Mouse (Mus musculus): ENCODE data around the gene Ephb2. TPM values are rescaled to one million over a fixed set of nuclear protein-coding genes. Genes with fewer than 3 reads are reported as not detected.

Ephb2 gene
- 10.3 and 11.3 TPM in 2 replicates for total RNA-seq (2021)
- long read RNA-seq, experiment 1, full-length matches to known transcripts: 3 of 6 reads
- long read RNA-seq, experiment 1, partial matches to known transcripts: 2 of 6 reads
- long read RNA-seq, experiment 1, other reads (novel, unspliced or antisense): 1 of 6 reads
- long read RNA-seq, experiment 2, partial matches to known transcripts: 0 of 2 reads
- long read RNA-seq, experiment 2, other reads (novel, unspliced or antisense): 2 of 2 reads

DNA sequence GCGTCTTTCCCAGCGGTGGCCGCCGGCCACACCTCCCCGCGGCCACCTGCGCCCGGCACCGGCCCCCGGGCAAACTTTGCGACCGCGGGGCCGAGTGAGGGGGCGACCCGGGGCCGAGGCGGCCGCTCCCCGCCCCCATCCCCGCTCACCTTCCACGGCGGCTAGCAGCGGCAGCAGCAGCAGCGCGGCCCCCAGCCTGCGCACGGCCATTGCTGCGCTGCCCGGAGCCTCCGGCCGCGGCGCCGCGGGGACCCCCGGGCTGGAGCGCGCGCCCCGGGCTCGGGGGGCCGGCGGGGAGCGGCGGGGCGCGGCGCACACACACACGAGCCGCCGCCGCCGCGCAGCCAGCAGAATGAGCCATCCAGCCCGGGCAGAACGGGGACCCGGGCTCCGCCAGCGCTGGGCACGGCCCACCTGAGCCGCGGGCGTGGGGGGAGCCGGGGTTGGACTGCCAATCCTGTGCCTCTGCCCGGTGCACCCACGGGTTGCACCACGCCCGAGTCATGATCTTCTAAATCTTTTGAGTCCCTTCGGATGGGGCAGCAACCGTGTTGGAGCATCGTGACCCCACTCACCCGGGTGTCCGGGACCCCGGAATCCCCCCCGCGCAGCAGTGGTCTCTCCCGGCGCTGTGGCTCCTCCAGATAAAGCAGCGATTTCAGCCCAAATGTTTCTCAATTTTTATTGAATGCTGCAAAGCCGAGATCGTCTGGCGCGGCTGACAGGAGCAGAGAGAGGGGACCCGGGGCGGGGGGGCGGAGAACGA is at the start of gene Ephb2:
Gene Ephb2, minus strand, starts transcription at position 368 of the 766 bp plus-strand sequence.
- DNase-seq: peak; percentile 87

DNA sequence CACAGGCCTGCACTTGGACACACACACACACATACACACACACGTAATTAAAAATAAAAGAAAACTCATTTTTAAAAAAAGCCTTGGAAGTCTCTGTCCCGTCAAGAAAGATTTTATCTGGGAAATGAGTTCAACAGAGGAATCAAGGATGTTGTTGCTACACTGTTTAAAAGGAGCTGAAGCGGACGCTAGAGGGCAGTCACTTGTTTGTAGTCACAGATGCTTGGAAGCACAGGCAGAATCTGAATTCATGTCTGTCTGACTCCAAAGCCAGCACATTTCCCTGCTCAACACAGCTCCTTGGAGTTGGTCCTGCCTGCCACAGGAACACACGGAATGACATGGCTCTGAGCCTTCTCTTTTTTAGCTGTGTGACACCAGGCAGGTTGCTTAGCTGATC is 42.8 kb upstream of the Ephb2 start:
- peak; percentile 26 for DNase-seq

DNA sequence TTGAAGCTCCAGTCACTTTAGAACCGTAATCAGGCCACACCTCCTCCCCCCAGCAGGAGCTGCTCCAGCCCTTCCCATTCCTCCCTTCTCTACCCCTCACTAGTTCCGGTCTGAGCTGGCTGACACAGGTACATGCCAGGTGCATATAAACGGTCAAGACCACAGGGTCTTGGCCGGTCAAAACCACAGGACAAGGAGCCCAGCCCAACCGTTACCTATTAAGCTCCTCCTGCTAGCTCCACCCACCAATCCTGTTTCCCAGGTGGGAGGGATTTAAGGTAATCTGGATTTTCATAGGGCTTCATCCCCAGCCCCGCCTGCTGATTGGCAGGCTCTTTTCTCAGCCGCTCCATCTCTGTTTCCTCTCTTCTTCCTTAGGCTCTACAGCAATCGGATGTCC is 42.4 kb upstream of the Ephb2 start:
- DNase-seq: no peak

DNA sequence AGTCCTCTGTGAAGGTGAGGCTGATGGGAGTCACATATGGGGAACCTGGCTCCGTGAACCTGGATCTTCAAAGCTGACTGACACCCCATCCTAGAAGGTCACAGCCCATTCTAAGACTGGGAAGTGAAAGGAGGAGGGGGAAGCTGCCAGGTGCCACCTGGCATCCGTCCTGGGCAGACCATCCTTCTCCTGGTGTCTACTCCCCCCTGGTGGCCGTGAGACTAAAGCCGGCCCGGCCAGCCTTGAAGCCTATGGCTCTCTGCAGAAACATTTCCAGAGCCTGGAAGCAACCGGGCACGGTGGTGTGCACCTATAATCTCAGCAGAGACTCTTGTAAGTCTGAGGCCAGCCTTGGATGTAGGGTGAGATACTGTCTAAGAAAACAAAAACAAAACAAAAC is 41.2 kb upstream of the Ephb2 start:
- peak; percentile 75 for DNase-seq

DNA sequence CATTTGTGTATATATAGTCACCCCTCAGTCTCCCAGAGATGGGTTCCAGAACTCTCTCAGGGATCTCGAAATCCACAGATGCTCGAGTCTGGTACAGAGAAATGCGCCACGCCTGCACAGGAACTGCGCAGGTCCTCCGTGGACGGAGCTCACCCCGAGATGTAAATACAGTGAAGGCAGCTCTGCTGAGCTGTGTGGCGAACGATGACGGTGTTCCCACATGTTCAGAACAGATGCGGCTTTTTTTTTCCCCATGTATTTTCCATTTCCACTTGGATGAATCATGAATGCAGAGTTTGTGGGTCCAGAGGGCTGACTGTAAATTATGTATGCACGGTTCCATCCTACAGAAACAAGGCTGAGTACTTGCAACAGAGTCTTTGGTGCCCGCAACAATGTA is 39.2 kb upstream of the Ephb2 start:
- no peak for DNase-seq

DNA sequence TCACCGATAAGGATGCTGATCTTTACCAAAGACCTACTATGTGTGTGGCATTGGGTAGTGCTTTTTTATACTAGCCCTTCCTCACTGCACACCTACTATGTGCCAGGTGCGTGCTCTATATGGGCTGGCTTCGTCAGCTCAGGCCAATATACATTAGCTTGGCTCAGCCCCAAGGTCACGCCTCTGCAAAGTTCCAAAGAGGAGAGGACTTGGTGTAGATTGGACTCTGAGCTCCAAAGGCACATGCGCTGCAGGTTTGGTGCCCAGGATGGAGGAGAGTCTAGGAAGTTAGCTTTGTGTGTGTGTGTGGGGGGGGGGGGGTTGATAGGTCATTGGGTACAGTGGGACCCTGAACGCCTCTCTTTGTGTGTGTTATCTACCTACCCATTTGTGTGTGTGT is 32.6 kb upstream of the Ephb2 start:
- DNase-seq: no peak

DNA sequence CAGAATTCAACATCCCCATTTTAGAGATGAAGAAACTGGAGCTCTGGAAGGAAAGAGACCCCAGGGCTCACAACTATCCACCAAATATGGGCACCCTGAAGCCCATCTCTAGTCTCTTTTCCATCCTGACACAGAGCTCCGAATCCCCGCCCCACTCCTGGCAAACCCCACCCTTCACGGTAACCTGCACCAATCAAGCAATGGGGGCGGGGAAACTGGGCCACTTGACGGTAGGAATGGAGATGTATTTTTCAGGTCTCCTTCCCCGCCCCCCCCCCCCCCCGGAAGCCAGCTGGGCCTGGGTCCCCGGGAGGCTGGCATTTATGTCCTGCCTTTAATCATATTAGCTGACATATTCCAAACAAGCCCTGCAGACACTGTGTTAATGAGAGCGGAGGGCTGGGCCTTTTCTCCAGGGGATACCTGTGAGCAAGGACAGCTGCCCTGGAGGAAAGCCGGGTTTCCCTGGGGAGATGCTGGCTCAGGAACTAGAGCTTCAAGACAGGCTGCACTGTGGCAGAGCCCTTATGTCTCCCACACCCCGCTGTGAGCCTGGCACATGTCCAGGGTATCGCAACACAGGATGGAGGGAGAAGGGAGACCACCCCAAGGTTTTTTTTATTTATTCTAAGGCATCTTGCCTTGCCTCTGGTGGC is 32.0 kb upstream of the Ephb2 start:
- DNase-seq: no peak

DNA sequence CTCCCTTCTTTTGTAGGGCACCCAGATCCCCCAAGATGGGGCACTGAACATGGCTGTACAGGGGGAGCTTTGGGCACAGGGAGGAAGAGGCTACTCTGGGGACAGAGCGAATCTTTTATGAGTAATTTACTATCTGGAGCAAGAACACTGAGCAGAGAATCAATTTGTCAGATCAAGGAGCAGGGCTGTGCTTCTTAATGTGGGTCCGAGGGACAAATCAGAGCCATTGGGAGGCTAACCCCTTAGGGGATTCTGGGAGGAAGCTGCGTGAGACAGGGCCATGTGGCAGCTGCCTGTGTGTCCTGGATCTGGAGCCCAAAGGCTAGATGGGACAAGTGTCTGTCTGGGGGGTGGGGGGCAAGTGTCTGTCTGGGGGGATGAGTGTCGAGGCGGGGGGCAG is 29.7 kb upstream of the Ephb2 start:
- DNase-seq: no peak

DNA sequence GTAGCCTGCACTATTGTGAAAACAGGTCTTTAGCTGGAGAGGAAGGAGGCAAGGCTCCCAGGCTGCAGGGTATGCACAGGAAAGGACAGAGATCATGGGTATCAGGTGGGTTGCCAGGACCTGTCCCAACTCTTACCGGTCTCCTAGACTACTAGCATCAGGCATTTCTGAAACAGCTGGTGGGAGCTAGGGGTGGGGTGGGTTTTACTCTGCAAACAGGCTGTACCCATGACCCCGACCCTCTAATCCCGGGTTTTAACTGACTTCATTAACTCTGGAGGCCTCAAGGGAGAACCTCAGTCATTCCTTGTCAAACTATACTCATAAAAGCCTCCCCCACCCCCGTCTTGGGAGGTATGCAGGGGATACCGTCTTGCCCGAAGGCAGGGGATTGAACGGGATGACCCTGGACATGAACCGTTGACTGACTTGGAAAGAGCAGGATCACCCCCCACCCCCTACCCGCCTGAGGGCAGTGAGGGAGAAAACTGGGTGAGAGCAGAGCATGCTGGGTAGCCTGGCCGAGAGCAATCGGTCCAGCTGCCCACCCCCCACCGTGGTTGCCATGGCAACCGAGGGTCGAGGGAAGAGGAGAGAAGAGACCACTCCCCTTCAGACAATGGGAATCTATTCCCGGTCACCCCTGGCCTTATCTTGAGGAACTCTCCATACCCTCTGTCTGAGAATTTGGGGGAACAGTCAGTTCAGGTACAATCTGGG is 29.1 kb upstream of the Ephb2 start:
- DNase-seq: no peak

DNA sequence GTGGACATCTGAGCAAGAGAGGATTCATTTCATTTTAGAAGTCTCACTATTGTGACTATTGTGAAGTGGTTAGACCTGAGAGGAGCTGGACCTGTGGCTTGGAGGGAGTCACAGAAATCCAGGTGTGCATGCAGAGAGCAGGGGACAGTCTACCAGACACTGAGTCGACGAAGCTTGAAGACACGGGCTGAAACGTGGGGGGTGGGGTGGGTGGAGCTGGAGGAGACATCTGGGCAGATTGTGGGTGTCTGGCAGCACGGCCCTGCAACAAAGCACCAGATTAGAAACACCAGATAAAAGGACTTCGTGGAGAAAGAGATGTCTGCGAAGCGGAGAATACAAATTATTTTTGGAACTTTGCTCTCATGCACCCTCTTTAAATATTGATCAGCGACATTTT is 27.7 kb upstream of the Ephb2 start:
- DNase-seq: no peak

DNA sequence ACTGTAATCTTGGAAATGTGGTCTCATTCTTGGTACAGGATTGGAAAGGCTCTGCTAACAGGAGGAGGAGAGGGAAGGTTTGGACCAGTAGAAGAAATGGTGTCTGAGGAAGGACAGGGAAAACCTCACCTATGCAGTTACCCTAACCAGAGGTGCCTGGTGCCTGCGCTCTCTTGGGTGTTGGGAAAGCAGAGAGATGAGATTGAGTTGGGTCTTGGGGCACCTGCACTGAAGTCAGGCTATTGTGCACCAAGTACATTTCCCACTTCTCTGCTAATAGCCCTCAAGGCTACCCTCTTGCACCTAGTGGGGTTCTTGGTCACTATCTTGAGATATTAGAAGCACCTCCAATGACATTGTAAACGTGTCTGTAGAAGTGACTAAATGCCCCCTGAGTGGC is 26.6 kb upstream of the Ephb2 start:
- DNase-seq: no peak

DNA sequence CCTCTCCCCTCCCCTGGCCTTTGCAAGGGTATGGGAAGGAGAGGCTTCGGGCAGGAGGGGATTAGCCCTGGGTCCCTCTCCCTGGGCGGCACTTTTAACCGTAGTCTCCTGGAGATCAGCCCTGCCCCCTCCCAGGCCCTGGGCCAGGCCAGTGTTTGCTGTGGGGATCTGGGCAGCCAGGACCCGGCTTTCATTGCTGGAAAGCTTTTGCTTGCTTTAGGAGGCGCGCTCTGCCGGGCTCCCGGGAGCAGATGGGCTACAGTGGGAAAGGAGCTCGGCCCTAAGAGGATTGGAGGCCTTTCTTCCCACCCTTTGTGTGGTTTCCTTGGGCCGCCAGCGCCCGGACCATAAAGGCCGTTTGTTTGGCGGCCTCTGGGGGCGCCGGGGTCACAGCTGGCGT is 26.0 kb upstream of the Ephb2 start:
- DNase-seq: no peak

DNA sequence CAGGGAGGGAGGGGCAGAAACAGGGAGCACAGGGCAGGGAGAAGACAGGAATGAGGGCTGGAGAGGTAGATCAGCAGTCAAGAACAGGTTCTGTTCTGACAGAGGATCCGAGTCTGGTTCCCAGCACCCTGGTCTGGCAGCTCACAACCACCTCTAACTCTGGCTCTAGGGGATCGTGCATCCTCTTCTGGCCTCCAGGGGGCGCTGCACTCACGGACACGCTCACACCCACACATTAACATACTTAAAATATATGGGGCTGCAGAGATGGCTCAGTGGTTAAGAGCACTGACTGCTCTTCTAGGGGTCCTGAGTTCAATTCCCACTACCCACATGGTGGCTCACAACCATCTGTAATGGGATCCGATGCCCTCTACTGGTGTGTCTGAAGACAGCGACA is 24.2 kb upstream of the Ephb2 start:
- no peak for DNase-seq

DNA sequence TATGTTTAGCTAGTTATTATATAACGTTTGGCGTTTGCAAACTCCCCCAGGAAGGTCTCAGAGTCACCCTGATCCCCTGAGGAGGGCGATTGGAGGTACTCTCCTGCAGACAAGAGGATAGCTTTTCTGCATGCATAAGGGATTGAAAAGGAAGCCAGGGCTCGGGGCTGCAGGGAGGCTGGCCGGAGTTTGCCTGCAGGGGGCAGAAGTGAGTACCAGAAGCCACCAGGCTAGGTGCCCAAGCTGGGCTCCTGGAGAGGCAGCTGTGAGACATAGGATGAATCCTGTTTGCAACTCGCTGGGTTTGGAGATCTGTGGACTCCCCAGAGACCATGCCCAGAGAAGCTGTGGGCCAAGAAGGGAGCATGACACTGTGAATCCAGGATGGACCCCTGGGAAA is 19.3 kb upstream of the Ephb2 start:
- DNase-seq: peak; percentile 37

DNA sequence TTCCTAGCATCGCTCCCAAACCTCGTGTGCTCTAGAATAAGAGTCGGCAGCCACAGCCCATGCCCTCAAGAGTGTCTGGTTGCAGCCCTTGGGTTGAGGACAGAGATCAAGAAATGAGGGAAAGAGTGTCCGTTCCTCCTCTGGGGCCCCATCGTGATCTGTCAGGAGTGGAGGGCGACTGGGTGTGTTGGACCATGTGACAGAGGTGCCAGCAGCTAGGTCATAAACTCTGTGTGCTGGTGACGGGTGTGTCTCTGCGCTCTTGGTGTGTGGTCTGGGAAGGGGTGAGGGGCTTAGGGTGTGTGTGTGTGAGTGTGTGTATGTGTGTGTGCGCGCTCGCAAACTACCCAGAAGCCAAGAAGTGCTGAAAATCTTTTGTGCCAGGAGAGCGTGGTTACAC is 17.2 kb upstream of the Ephb2 start:
- no peak for DNase-seq

DNA sequence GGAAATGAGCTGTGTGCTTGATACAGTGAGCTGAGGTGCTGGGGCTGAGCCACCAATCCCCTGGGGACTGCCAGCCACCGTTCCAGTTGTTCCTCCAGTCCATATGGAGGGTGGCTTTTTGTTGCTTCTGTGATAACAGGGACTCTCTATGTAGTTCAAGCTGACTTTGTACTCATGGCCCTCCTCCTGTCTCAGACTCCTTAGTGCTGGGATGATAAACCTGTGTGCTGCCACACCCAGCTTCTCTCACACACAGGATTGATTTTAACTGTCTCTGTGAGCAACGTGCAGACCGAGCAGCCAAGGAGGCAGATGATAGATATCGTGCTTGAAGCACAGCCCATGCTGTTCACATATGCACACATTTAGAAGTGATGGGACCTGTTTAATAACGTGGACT is 16.3 kb upstream of the Ephb2 start:
- DNase-seq: no peak

DNA sequence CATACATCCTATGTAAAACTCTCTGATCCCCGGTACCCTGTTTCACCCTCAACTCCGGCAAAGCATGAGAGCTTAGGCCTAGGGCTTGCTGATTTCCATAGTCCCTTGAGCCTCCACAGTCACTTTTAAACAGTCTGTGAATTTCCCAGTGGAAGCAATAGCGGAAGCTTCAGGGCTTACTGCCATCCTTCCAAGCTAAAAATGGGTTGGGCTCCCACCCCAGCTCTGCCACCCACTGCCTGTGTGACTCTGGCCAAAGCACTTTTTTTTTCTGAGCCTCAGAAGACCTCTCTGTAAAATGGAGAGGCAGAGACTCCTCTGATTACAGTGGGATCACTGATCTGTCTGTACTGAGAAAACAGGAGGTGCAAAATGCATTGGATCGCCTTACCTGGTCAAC is 12.8 kb upstream of the Ephb2 start:
- DNase-seq: no peak

DNA sequence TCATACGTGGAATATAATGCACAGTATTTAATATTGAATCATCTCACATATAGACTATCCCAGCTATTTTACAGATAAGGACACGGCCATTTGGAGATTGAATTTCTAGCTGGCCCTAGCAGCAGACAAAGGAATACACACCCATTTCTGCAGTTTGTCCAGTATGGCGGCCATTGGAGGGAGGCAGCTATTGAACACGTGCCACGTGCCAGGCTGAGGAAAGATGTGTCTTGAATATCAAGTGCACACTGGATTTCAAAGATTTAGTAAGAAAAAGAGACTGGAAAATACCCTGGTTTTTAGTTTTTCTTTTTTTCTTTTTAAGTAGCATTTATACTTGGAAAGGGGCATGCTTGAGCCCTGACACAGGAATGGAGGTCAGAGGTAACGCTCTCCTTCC is 11.4 kb upstream of the Ephb2 start:
- no peak for DNase-seq

DNA sequence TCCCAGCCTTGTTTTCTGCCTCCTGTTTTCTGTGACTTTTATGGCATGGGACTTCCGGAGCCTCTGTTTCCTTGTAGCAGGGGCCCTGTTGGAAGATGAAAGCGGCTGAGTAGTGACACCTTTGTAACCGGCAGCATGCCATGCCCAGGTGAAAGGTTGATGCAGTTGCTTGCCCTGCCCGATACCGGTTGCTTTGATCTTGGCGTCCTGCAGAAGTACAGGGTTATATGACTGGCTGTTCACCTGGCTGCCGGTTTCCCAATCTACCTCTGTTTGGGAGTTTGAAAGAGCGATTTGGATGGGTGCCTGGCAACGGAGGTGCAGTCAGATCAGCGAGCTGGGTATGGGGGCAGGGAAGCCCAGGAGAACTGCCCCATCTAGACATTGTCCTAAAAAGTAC is 7.0 kb upstream of the Ephb2 start:
- DNase-seq: no peak

DNA sequence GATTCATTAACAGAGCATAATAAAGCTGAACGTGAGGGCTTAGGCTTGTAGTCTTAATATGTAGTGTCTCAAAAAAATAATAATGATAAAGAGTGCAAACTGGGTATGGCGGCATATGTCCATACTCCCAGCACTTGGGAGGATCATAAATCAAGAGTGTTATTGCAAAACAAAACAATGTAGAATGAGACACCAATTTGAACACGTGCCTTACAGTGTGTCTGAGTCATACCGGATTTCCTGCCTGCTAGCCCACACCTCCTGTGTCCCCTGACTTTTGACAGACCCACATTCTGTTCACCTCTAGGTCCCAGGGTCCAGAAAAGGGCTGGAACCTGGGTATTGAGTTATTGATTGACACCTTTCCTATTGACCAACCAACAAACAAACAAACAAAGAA is 6.2 kb upstream of the Ephb2 start:
- DNase-seq: no peak

DNA sequence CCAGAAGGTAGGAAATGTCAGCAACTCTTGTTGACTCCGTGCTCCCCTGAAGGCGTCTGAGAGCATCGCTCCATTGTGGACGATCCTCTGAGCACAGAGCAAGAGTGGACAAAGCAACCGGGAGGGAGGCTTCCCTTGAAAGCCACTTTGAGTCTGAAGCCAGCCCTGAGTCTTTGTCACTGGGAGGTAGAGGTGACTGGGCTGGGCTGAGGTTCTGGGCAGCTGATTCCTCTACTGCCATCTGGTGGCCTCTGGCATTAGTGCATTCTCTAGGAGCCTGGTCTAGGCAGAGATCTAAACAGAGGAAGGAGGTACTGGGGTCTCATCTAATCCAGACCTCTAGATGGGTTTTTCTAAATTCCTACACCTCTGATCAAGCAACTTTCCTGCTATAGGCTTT is 5.3 kb upstream of the Ephb2 start:
- DNase-seq: peak; percentile 86

DNA sequence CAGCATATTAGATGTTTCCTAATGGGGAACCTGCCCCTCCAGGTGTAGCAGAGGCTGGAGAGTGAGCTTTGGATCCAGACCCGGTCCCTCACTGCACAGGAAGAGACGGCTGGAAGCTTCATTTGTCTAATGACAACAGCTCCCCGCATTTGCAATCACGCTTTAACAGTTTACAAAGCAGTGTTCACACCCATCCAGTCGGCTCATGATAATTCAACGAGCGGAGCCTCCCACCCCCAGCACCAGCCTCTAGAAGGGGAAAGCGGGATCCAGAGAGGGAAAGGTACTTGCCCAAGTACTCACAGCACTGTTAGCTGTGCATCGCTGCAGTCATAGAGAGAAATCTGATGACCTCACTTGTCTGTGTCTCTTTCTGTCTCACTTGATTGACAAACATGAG is 2.7 kb upstream of the Ephb2 start:
- DNase-seq: no peak

DNA sequence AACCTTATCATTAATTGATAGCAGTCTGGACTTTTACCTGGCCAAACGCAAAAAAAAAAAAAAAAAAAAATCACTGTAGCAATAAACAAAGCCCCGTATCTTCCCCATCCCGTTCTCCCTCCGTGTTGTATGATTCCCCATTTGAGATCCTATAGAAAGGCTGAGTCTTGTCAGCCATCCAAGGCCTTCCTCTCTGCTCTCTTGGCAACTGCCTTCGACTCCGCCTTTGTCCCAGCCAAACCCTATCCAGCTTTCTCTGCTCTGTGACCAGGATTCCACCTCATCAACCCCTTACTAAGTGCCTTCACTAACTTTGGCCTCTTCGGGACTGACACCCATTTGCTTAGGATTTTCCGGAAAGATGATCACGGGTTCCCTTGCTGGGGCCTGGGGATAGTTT is 2.2 kb upstream of the Ephb2 start:
- DNase-seq: no peak

Measured in adrenal gland, postnatal 14 days (tissue).